Mouse (Mus musculus): Measurements from ENCODE around the gene Nde1. TPM values are rescaled to one million over a fixed set of nuclear protein-coding genes. Genes with fewer than 3 reads are reported as not detected.

Gene Nde1
- polyA plus RNA-seq, 1 experiment from 2014 or later: 151 TPM

MicroRNAs encoded within 50 kb of the gene (microRNA counts, 519-probe panel; counts per million panel counts)
- 1,255 counts per million, percentile 77 among the panel's probes with 10 or more counts for microRNA mmu-miR-484

Other genes with a start within 250 kb of the Nde1 start
- 9.3 and 22.4 TPM in 2 replicates for gene 2900011O08Rik, start 176.7 kb upstream of the Nde1 start, polyA plus RNA-seq (2016; fragmentation: Nextera tagmentation; extraction: Ambion mirVana)
- gene Ifitm7, start 176.4 kb upstream of the Nde1 start, polyA plus RNA-seq (2016; fragmentation: Nextera tagmentation; extraction: Ambion mirVana): 0.54 and 1.4 TPM in 2 replicates
- gene Marf1, start 76 bp downstream of the Nde1 start, polyA plus RNA-seq (2016; fragmentation: Nextera tagmentation; extraction: Ambion mirVana): 14.3 and 15.3 TPM in 2 replicates
- 0.04 and 0.06 TPM in 2 replicates for gene Myh11, start 128.1 kb downstream of the Nde1 start, polyA plus RNA-seq (2016; fragmentation: Nextera tagmentation; extraction: Ambion mirVana)
- gene Fopnl, start 154.1 kb downstream of the Nde1 start, polyA plus RNA-seq (2016; fragmentation: Nextera tagmentation; extraction: Ambion mirVana): 143 and 164 TPM in 2 replicates
- gene Abcc1, start 198.3 kb downstream of the Nde1 start, polyA plus RNA-seq (2016; fragmentation: Nextera tagmentation; extraction: Ambion mirVana): 8.3 and 9.9 TPM in 2 replicates

Measured in hindbrain, embryonic 10.5 days (tissue).